Mouse (Mus musculus) megakaryocyte, embryonic 14.5 days (primary cell): ENCODE measurements at regions not wholly inside any gene's neighbourhood (a gene's known extent, or its start where the extent isn't known, plus 50 kb on each side); places are given as distances from the start of the nearest gene placed in this dataset.

Experiments used
- FLI1 ChIP-seq: IDR thresholded peaks from 2 replicates; pipeline ENCODE4 v1.6.1; 2012; ENCODE audit warnings: low read length, inconsistent platforms, mixed read lengths
- GATA1 ChIP-seq: IDR thresholded peaks from 3 replicates; pipeline ENCODE4 v1.6.1; 2012; ENCODE audit warnings: mixed read lengths, low read length, inconsistent platforms, borderline replicate concordance

- TF ChIP-seq GATA1: no peak
- no peak for TF ChIP-seq FLI1
These were observed 2841.0 kb upstream of the 5930422O12Rik start for GRCm38 (mm10) chr8:30587508-30587907.
